ENCODE assay signal across 8 mouse cellular contexts in the genomic region with DNA sequence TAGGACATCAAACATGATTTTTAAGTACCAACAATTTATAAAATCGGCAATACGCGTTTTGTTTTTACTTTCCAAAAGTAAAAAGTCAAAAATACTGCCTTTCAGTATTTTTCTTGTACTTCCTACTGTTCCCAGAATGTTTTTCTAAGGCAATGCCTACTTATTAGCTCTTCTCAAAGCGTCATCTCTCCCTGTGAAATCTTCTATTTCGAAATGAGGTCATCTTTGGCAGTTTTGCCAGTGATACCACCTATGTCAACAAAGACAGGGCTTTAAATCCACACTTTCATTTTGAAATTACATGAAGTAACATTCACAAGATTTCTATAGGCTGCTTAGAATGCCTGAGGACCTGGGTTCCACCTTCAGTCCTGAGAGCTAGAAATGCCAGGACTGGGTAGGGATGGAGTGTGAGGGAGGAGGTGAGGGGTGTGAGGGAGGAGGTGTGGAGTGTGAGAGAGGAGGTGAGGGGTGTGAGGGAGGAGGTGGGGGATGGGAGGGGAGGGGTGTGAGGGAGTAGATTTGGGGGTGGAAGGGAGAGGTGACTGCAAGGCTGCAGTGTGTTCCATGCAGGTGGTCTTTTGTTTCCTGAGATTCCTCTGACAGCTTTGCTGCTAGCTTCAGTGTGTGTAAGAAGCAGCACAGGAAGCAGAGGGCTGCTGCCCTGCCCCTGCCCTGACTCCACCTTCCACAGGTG.
DNase-seq lines count a peak whose midpoint lies in the region; ATAC-seq and TF ChIP-seq lines count a peak whose summit lies in the region.

No protein-coding gene starts in this region.

- no peak for TF ChIP-seq POLR2A in cerebellum, adult 2 months (IDR thresholded peaks at IDR 0.05; ENCODE audit: borderline replicate concordance, insufficient read depth, low read length)

- H3K9ac ChIP-seq in kidney, embryonic 15.5 days, result no peak overlapping the region

- H3K4me1 ChIP-seq in kidney, embryonic 15.5 days, result no peaks in the 10 kb centered on the region
- H3K4me1 ChIP-seq in cerebellum, adult 2 months (ENCODE audit: control insufficient read depth, insufficient read depth, low read length), result no peaks in the 10 kb centered on the region

- H3K27me3 ChIP-seq in kidney, embryonic 15.5 days, result no peaks in the 10 kb centered on the region
- H3K27me3 ChIP-seq in cerebellum, adult 2 months (ENCODE audit: control insufficient read depth, insufficient read depth, low read length), result no peaks in the 10 kb centered on the region

- no peak overlapping the region for H3K4me2 ChIP-seq in kidney, embryonic 15.5 days

- no peaks in the 10 kb centered on the region for H3K36me3 ChIP-seq in kidney, embryonic 15.5 days

- no peak overlapping the region for H3K4me3 ChIP-seq in kidney, embryonic 15.5 days (replicated peaks)
- no peak overlapping the region for H3K4me3 ChIP-seq in cerebellum, adult 2 months (replicated peaks; ENCODE audit: insufficient read depth, low read depth, low read length)

- 83% methylated on average over 5 of the region's 5 CpGs for WGBS in kidney, embryonic 15.5 days
- 94% methylated on average over 5 of the region's 5 CpGs for WGBS in cerebellum, adult 2 months

- no peaks in the 10 kb centered on the region for H3K9me3 ChIP-seq in kidney, embryonic 15.5 days (replicated peaks)

- ATAC-seq in kidney, embryonic 15.5 days (replicated peaks; ENCODE audit: low FRiP score), result peak; percentile 89; the same call in 1 of the 2 replicates
- peak; percentile 84 for ATAC-seq in erythroblast, adult 5-6 weeks (replicated peaks; ENCODE audit: low FRiP score, poor library complexity, severe bottlenecking)

- H3K27ac ChIP-seq in kidney, embryonic 15.5 days, result no peak overlapping the region
- H3K27ac ChIP-seq in cerebellum, adult 2 months (ENCODE audit: insufficient read depth, low read length), result no peak overlapping the region

- no peak for TF ChIP-seq CTCF in cerebellum, adult 2 months (IDR thresholded peaks at IDR 0.05; ENCODE audit: borderline replicate concordance, insufficient read depth, low read depth, low read length)

- DNase-seq in kidney, adult 9 months, result no peak
- peak; percentile 32 for DNase-seq in liver
- peak; percentile 57 for DNase-seq in retina, embryonic 14.5 days (ENCODE audit: low spot score)
- DNase-seq in left cerebral cortex, adult 8-10 months (ENCODE audit: low spot score in 2 of 2), result no peak
- no peak for DNase-seq in spleen, postnatal 36 days (ENCODE audit: low spot score in 2 of 2)
- DNase-seq in cerebellum, adult 2 months, result no peak

Comparison
In these comparisons a context has a peak if more than half of its experiments do, and no peak if none do; other contexts are left out.
1. DNase-seq: peak in liver (single experiment) and retina, embryonic 14.5 days (single experiment); none in kidney, adult 9 months (single experiment), left cerebral cortex, adult 8-10 months (0 of 2), spleen, postnatal 36 days (0 of 2) and cerebellum, adult 2 months (0 of 2).